Mouse (Mus musculus): ENCODE data around the gene Thsd4. TPM values are rescaled to one million over a fixed set of nuclear protein-coding genes. Genes with fewer than 3 reads are reported as not detected.
A peak's percentile ranks its signal among the peaks of the same experiment; 100 is the strongest.

Thsd4 gene
- polyA plus RNA-seq, 1 experiment from 2014 or later, result 4.3 TPM

DNA sequence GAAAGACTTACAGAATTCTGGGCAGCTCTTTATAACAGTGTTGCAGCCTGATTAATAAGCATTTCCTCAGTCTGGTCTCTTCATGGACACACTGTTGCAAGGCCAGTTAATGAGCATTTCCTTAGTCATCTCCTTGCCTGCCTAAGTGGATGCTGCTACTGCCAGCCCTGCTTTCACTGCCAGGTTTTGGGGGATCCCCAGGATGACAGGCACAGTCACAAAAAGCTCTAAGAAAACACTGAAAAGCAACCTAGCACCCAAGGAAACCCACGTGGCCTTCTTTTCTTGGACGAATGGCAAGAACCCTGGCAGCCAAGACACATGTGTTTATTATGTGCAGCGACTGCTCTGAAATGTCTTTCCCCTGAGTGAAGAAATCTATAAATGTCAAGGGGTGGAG lies 41.8 kb downstream of the Thsd4 start:
- no peaks in the 10 kb centered on the region for H3K9me3 ChIP-seq (replicated peaks; ENCODE audit: control insufficient read depth, low read length, poor library complexity, severe bottlenecking)
- no peak for ATAC-seq
- H3K36me3 ChIP-seq (ENCODE audit: control insufficient read depth, insufficient read depth, low read length), result no peaks in the 10 kb centered on the region
- WGBS, result 78% methylated on average over 3 of the region's 3 CpGs
- H3K9ac ChIP-seq (ENCODE audit: low read depth, low read length), result no peak overlapping the region
- no peak overlapping the region for H3K4me3 ChIP-seq (ENCODE audit: low read depth, low read length)
- no peaks in the 10 kb centered on the region for H3K27me3 ChIP-seq (ENCODE audit: control insufficient read depth, insufficient read depth, low read depth, low read length)
- no peak overlapping the region for H3K4me2 ChIP-seq (ENCODE audit: low read length)
- H3K27ac ChIP-seq (ENCODE audit: low read length), result no peak overlapping the region
- no peaks in the 10 kb centered on the region for H3K4me1 ChIP-seq (ENCODE audit: control insufficient read depth, insufficient read depth, low read length)

DNA sequence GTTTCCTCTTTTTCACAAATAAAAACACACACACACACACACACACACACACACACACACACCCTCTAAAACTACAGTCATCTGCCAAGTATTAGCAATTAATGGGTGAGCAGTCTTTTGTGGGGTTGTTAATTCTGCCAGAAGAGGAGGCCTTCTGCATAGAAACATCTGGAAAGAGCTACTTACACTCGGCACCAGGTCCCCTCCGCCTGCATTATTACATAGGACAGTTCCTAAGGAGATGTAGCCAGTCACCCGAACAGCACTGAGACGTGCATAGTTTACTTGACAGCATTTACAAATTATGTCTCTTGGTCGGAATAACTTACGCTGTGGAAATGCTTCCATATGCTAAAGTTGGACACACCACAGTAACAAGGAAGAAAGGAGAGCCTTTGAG lies 43.0 kb downstream of the Thsd4 start:
- Histone ChIP-seq H3K4me3 (ENCODE audit: low read depth, low read length) (no peak overlapping the region), H3K9me3 (replicated peaks; ENCODE audit: control insufficient read depth, low read length, poor library complexity, severe bottlenecking) (no peaks in the 10 kb centered on the region), H3K27me3 (ENCODE audit: control insufficient read depth, insufficient read depth, low read depth, low read length) (no peaks in the 10 kb centered on the region), H3K4me2 (ENCODE audit: low read length) (no peak overlapping the region), H3K9ac (ENCODE audit: low read depth, low read length) (no peak overlapping the region), H3K4me1 (ENCODE audit: control insufficient read depth, insufficient read depth, low read length) (no peaks in the 10 kb centered on the region), H3K36me3 (ENCODE audit: control insufficient read depth, insufficient read depth, low read length) (no peaks in the 10 kb centered on the region), H3K27ac (ENCODE audit: low read length) (no peak overlapping the region)
- 75% methylated on average over 6 of the region's 6 CpGs for WGBS
- no peak for ATAC-seq

DNA sequence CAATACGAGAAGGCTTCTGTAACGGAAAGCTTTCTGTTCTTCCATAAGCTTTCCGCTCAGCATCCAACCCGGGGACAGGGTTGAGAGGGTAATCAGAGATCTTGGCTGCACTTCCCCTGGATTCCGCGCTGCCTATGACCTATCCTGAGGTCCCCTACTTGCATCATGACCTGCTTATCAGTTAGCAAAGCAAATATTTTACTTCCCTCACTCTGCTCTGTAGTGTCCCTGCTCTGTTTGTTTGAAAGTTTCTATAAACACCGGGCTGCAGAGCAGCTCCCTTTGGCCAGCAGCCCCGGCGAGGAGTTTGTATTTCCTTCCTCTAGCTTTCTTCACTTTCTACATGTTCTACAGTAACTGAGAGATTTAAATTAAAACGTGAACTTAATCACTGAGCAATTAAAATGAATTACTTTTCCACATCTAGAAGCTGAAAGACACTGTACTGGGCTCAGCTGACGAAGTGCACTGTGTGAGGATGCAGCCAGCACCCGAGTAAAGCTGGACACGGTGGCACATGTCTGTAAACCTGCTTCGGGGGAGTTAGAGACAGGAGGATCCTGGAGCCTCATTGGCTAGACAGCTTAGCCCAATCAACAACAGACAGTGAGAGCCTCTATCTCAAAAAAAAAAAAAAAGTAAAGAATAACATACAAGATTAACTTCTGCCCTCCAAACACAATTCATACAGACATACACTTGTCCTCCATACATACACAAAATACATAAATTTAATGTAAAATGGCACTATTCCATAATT lies 43.7 kb downstream of the Thsd4 start:
- H3K27me3 ChIP-seq (ENCODE audit: control insufficient read depth, insufficient read depth, low read depth, low read length), result no peaks in the 10 kb centered on the region
- H3K9me3 ChIP-seq (replicated peaks; ENCODE audit: control insufficient read depth, low read length, poor library complexity, severe bottlenecking), result no peaks in the 10 kb centered on the region
- no peaks in the 10 kb centered on the region for H3K36me3 ChIP-seq (ENCODE audit: control insufficient read depth, insufficient read depth, low read length)
- H3K4me2 ChIP-seq (ENCODE audit: low read length), result no peak overlapping the region
- no peaks in the 10 kb centered on the region for H3K4me1 ChIP-seq (ENCODE audit: control insufficient read depth, insufficient read depth, low read length)
- ATAC-seq, result no peak
- H3K4me3 ChIP-seq (ENCODE audit: low read depth, low read length), result no peak overlapping the region
- no peak overlapping the region for H3K27ac ChIP-seq (ENCODE audit: low read length)
- no peak overlapping the region for H3K9ac ChIP-seq (ENCODE audit: low read depth, low read length)
- WGBS, result 81% methylated on average over 14 of the region's 14 CpGs

DNA sequence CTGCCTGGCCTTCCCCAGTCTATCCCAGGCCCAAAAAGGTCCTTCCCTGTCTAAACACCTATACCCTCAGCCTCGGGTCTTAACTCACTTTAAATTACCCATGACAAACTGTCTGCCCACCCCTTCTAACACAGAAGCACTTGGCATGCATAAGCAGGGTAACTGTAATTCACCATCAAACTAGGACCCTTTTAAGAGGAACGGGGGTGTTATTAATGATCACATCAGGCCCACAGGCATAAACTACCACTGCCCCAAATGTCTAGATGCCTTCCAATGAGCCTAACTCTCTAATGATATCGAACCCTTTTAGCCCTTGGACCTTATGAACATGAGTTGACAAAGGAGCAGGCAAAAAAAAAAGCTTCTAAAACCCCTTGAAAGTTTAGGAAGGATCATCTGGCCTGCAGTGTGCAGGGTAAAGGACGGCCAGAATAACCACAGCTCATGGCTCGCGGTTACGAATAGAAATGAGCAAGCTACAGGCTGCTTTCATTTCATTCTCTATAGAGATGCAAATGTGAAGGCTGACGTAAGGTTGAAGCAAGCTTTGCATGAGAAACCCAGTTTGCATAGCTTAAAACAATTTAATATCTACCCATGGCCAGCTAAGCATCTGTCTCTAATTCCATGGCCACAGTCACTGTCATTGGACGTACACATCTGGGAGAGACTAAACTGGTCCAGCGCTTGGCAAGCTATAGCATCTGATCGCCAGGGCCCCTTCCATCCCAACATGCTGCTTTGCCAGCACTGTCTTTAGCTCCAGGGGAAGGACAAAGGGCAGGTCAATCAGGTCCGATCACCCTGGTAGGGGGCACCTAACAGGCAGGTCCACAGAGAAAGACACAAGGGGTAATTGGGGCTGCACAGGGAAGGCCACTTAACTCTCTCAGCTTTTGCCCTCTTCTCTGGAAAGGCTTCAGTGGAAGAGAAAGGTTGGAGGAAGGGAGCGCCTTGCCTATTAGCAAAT lies 61.5 kb downstream of the Thsd4 start:
- Histone ChIP-seq H3K4me2 (ENCODE audit: low read length) (no peak overlapping the region), H3K27me3 (ENCODE audit: control insufficient read depth, insufficient read depth, low read depth, low read length) (no peaks in the 10 kb centered on the region), H3K9me3 (replicated peaks; ENCODE audit: control insufficient read depth, low read length, poor library complexity, severe bottlenecking) (no peaks in the 10 kb centered on the region), H3K36me3 (ENCODE audit: control insufficient read depth, insufficient read depth, low read length) (no peaks in the 10 kb centered on the region), H3K4me3 (ENCODE audit: low read depth, low read length) (no peak overlapping the region), H3K4me1 (ENCODE audit: control insufficient read depth, insufficient read depth, low read length) (peaks cover 38% of the 10 kb centered on the region), H3K27ac (ENCODE audit: low read length) (0 out of 2 replicates have a peak overlapping the region, but pooled peaks have one; percentile 17), H3K9ac (ENCODE audit: low read depth, low read length) (no peak overlapping the region)
- WGBS, result 22% methylated on average over 13 of the region's 13 CpGs
- ATAC-seq, result no peak

DNA sequence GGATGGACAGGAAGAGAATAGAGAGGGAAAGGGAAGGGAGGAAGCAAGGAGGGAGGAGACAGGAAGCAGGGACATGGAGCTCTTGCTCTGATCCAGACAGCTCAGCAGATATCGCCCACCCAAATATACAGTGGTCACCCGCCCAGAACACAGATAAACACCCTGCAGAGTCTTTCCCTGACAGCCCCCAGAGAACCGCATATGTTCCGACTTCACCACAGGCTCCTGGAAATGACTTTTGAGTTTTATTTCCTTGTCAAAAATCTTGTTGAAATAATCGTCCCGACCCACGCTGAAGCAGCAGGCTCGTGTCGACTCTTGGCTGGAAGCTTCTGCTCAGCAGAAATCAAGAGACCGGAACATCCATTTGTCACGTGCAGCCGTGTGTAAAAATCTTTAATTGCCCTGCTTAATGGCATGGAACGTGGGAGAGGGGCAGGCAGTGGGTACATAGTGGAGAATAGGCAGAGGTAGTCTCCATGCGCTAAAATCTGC lies 63.3 kb downstream of the Thsd4 start:
- Histone ChIP-seq H3K9me3 (replicated peaks; ENCODE audit: control insufficient read depth, low read length, poor library complexity, severe bottlenecking) (no peaks in the 10 kb centered on the region), H3K36me3 (ENCODE audit: control insufficient read depth, insufficient read depth, low read length) (no peaks in the 10 kb centered on the region), H3K27ac (ENCODE audit: low read length) (peak overlapping the region; percentile 53; the same call in 1 of the 2 replicates), H3K4me3 (ENCODE audit: low read depth, low read length) (peak overlapping the region; percentile 13; the same call in 1 of the 2 replicates), H3K27me3 (ENCODE audit: control insufficient read depth, insufficient read depth, low read depth, low read length) (no peaks in the 10 kb centered on the region), H3K9ac (ENCODE audit: low read depth, low read length) (no peak overlapping the region), H3K4me2 (ENCODE audit: low read length) (peak overlapping the region; percentile 50), H3K4me1 (ENCODE audit: control insufficient read depth, insufficient read depth, low read length) (peaks cover 38% of the 10 kb centered on the region)
- no peak for ATAC-seq
- WGBS, result 24% methylated on average over 14 of the region's 14 CpGs

DNA sequence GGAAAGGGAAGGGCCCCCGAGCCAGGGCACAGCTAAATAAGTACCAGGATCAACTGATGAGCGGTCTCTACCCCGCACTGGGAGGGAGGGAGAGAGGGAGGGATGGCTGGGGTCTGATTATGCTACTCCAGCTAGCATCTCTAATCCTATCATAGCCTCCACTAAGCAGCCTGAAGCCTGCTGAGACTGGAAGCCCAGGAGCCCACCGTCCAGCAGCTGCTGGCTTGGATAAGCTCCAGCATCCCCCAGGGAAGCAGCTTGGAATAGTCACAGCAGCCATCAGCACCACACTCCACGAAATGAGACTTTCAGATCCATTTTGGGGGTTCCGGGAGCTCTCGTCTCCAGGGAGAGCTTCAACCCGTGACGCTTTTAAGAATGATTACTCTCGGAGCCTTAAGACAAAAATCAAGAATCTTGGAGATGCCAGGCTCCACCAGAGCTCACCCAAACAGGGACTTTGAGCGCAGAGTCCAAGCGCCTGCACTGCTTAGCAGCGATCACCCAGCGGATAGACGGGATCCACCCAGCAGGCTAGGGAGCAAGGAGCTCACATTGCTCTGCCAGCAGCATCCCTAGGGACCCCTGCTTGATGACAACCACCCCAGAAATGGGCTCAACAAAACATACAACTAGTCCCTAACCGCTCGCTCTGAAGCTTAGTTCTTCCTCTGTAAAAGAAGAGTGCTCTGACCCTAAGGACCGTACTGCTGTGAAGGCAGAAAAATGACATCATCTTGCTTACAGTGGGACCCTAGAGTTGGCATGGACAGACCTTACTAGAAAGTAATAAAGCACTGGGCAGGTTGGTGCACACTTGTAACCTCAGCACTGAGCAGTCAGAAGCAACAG lies 64.3 kb downstream of the Thsd4 start:
- H3K9ac ChIP-seq (ENCODE audit: low read depth, low read length), result peak overlapping the region; percentile 14; the same call in 1 of the 2 replicates
- no peaks in the 10 kb centered on the region for H3K9me3 ChIP-seq (replicated peaks; ENCODE audit: control insufficient read depth, low read length, poor library complexity, severe bottlenecking)
- H3K4me3 ChIP-seq (ENCODE audit: low read depth, low read length), result no peak overlapping the region; the same call in 1 of the 2 replicates
- peak; percentile 78 for ATAC-seq
- peaks cover 38% of the 10 kb centered on the region for H3K4me1 ChIP-seq (ENCODE audit: control insufficient read depth, insufficient read depth, low read length)
- 10% methylated on average over 18 of the region's 18 CpGs for WGBS
- no peaks in the 10 kb centered on the region for H3K27me3 ChIP-seq (ENCODE audit: control insufficient read depth, insufficient read depth, low read depth, low read length)
- peak overlapping the region; percentile 50 for H3K4me2 ChIP-seq (ENCODE audit: low read length)
- H3K27ac ChIP-seq (ENCODE audit: low read length), result peak overlapping the region; percentile 53
- H3K36me3 ChIP-seq (ENCODE audit: control insufficient read depth, insufficient read depth, low read length), result no peaks in the 10 kb centered on the region

DNA sequence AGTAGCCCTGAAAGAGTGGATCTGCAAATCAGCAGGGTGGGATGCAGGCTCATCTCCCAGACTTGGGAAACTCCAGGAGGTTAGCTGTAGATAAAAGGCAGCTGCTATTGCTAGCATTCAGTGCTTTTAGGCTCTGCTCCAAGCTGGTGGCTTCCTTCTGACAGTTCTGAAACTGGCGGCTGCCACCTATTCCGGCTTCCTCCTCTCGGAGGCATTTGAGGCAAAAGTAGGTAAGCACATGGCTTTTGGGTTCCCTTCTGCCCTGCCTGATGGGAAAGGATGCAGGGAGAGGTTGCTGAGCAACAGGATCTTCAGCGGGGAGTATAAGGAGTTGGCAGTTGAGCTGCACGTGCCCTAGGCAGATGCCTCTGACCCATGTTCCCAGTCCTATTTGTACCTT lies 65.2 kb downstream of the Thsd4 start:
- Histone ChIP-seq H3K9me3 (replicated peaks; ENCODE audit: control insufficient read depth, low read length, poor library complexity, severe bottlenecking) (no peaks in the 10 kb centered on the region), H3K4me3 (ENCODE audit: low read depth, low read length) (no peak overlapping the region), H3K9ac (ENCODE audit: low read depth, low read length) (no peak overlapping the region), H3K27ac (ENCODE audit: low read length) (no peak overlapping the region), H3K27me3 (ENCODE audit: control insufficient read depth, insufficient read depth, low read depth, low read length) (no peaks in the 10 kb centered on the region), H3K4me1 (ENCODE audit: control insufficient read depth, insufficient read depth, low read length) (peaks cover 38% of the 10 kb centered on the region), H3K4me2 (ENCODE audit: low read length) (no peak overlapping the region), H3K36me3 (ENCODE audit: control insufficient read depth, insufficient read depth, low read length) (no peaks in the 10 kb centered on the region)
- WGBS, result 11% methylated on average over 5 of the region's 5 CpGs
- ATAC-seq, result no peak

DNA sequence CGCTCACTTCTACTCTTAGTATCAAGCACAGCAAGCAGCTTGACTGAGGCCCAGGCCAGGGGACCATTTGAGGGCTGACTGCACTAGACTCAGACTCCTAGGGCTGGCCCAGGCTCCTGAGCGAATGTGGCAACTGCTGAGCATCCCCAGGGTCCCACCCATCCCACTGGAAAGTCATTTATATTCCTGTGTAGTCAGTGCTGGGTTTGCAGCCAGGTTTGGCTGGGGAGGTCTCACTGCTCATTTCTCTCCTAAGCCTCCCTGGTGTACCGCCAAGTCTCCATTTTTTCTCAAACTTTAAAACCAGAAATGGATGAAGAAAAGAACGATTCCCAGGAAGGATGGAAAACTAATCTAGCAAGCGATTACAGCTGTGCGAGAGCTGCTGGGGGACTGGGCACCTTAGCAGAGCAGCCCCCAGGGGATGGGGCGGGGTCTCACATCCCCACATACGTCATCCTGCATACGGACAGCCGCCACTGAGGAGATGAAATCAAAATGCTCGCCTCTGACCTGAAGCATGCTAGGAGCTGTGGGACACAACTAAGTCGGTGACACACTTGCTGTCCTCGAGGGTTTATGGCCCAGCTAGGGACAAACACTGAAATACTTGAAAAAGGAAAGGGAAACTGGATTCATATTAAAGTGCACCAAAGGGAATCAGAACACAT lies 67.3 kb downstream of the Thsd4 start:
- Histone ChIP-seq H3K27ac (ENCODE audit: low read length) (no peak overlapping the region), H3K4me1 (ENCODE audit: control insufficient read depth, insufficient read depth, low read length) (peaks cover 26% of the 10 kb centered on the region)
- WGBS, result 79% methylated on average over 13 of the region's 13 CpGs

More for the DNA sequence above, 67.3 kb downstream of the Thsd4 start:
- no peaks in the 10 kb centered on the region for H3K9me3 ChIP-seq (replicated peaks; ENCODE audit: control insufficient read depth, low read length, poor library complexity, severe bottlenecking)
- H3K27me3 ChIP-seq (ENCODE audit: control insufficient read depth, insufficient read depth, low read depth, low read length), result no peaks in the 10 kb centered on the region
- no peaks in the 10 kb centered on the region for H3K36me3 ChIP-seq (ENCODE audit: control insufficient read depth, insufficient read depth, low read length)
- H3K4me3 ChIP-seq (ENCODE audit: low read depth, low read length), result no peak overlapping the region
- ATAC-seq, result no peak
- H3K9ac ChIP-seq (ENCODE audit: low read depth, low read length), result no peak overlapping the region
- H3K4me2 ChIP-seq (ENCODE audit: low read length), result no peak overlapping the region
